Mouse (Mus musculus) c-Kit-positive CD71-negative TER-119-negative erythroid progenitor cells, embryonic 14.5 days (primary cell): ENCODE data around the gene Styk1.
"Not testable (repeated sequence)": the region's sequence is repeated elsewhere in the genome, so short reads cannot be mapped to it uniquely, and the experiment has no call there.

Source experiments
- DNase-seq: peaks from one replicate; pipeline ENCODE4 v3.0.0-alpha.2; 2013; ENCODE audit warnings: low read depth

Gene Styk1

DNA sequence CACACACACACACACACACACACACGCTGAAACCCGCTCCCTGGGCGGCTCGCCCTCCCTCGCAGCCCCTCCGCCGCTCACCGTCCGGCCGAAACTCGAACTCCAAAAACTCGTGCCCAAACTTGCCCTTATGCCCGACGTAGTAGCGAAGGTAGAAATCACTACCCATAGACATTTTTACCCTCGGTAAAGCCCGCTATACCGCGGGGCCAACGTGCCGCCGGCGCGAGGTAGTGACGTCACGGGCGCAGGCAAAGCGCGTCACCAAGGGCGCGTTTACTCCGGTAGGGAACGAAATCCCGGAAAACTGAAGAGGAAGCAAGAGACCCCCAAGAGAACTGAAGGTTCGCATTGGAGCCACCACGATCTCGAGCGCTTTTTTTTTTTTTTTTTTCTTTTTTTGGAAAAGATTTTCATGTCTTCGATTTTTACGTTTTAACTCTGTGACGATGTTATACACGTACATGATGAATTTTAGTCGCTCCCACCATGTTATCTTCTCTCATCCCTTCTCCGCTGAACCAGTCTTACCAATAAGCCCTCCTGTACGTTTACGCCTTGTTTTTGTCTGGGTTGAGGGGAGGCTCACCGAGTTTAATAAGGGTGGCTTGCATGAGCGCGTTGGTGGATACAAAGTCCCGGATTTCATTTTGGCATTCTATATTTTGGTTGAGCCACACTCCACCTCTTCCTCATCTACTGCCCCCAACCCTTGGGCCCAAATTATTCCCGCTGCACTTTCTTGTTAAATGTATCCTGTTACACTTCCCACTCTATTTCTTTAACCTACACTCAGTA lies 60.2 kb downstream of the Styk1 start, which contains the start of gene Magohb:
Magohb (minus strand) TSS at position 254 of the 798 bp plus-strand sequence.
- DNase-seq, result peak; percentile 48

DNA sequence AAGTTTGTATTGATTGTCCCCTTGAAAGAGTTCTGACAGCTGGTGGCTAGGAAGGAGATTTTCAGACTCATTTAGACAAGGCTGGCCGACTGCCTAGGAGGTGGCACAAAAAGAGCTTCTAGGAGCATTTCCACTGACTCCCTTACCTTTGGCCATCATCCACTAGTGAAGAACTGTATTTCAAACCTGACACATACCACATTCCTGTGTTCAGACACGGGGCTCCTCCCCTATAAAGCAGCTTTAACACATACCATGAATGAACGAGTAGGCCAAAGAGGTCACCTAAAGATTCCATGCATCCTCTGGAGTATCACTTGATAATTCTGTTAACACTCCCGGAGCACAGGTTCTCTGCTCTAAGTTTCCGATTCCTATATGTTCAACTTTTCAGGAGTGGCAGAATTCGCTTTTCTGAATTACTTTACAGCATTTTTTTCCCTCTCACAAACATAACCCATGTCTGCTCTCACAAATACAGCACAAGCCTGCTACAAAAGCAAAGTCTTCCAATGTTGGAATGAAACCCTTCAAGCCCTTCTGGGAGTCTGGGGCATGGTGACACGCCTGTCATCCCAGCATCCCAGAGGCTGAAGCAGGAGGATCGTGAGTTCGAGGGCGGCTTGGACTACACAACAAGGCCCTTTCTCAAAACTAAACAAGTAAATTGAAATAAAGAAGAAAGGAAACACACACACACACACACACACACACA lies 61.0 kb downstream of the Styk1 start:
- no peak for DNase-seq

DNA sequence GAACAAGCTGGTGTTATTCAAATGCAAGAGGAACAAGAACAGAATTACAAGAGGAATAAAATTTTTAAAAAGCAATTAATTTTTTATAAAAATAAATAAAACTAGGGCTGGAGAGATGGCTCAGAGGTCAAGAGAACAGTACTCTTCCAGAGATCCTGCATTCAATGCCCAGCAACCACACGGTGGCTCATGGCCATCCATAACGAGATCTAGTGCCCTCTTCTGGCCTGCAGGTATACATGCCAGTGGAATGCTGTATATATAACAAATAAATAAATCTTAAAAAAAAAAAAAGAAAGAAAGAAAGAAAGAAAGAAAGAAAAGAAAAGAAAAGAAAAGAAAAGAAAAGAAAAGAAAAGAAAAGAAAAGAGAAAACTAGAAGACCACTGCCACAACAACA lies 63.0 kb downstream of the Styk1 start:
- DNase-seq, result no peak

DNA sequence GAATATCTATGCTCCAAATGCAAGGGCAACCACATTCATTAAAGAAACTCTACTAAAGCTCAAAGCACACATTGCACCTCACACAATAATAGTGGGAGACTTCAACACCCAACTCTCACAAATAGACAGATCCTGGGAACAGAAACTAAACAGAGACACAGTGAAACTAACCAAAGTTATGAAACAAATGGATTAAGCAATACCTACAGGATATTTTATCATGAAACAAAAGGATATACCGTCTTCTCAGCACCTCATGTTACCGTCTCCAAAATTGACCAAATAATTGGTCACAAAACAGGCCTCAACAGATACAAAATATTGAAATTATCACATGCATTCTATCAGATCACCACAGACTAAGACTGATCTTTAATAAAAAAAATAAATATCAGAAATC lies 75.2 kb downstream of the Styk1 start:
- DNase-seq, result not testable (repeated sequence)

DNA sequence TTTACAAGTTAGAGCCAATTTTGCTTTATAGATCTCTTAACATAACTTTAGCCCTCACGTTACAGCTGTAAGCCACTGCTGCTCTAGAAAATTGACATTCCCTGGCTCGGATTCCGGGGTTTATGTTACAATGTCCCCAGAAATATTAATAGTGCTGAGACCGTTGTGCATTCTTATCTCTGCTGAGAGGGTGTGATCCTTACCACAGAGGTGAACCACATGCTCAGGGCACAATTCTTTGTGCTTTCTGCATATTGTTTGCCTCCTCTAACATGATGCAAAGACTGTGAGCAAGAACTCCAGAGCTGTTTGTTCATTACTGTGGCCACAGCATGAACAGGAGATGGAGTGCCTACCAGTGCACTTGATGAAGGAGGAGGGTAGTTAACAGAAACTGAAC lies 76.7 kb downstream of the Styk1 start:
- no peak for DNase-seq

DNA sequence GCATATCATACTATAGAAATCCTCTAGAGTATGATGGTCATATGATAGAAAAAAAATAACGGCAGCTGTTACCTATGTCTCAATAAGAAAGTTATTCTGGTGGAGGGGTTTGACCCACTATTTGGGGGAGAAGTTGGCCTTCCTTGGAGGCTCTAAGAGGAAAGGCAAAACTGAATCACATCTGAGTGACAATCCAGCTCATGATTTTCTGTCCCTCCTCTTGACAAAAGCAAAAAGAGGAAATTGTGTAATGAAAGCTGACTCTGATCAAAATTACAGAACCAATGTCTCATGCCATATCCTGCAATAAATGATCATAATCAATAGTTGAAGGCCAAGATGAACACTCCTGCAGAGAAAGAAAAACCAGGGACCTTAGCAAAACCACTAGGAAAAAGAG lies 81.1 kb downstream of the Styk1 start:
- no peak for DNase-seq

DNA sequence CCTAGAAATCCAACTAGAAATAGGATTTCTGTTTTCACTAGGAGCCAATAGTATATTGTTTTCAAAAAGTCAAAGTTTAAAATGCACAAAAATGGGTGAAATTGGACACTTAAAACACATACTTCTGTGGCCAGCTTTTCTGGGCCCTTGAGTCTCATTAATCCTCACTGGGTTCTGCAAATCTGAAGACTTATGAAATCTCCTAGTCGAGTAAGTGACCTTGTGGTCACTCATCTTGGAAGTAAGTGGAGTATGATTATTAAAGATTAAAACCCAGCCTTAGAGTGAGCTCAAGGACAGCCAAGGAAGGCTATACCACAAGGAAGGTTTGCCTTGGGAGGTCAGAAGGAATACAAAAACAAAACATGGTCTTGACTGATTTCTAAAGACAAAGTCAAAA lies 83.1 kb downstream of the Styk1 start:
- DNase-seq, result no peak

DNA sequence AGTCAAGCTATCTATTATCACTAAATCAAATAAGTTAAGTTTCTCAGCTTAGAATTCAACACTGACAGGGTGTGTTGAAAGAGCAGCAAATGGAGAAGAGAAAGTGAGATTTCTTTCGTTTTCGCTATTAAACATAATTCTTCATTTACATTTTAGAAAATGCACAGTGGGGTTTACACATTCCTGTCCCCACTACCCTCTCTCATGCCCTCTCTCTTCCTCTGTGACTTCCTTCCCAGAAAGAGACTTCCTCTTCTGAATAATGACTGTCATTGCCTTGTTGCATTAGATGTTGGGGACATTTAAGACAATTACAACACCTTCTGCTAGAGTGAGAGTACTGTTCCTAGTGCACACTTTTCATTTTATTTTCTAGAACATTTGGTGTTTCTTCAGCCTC lies 83.8 kb downstream of the Styk1 start:
- DNase-seq, result no peak

DNA sequence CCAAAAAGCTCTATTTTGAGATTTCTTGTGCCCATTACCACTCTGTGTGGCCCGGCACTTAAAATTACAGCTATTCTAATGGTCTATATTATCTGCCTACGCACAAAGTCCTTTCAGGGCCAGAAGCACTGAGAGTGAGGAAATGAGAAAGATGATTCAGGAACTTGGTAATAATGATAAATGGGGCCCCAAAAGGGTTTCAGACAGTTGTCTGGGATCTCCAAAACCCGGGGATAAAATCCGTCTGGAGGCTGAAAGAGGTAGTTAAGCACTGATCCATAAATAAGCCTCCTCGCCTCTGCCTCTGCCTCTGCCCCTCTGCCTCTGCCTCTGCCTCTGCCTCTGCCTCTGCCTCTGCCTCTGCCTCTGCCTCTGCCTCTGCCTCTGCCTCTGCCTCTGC lies 89.2 kb downstream of the Styk1 start:
- no peak for DNase-seq

DNA sequence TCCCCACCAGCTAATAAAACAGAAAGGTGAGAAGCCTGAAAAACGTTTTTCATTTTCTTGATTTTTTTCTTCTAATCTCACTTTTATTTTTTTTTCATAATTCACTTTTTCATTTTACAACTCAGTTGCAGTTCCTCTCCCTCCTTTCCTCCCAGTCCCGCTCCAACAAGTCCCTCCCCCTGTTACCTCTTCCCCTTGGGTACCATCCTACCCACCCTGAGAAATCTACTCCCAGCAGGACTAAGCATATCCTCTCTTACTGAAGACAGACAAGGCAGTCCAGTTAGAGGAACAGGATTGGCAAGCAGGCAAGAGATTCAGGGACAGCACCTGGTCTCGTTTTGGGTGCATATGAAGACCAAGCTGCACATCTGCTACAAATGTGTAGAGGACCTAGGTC lies 90.6 kb downstream of the Styk1 start:
- DNase-seq, result no peak

DNA sequence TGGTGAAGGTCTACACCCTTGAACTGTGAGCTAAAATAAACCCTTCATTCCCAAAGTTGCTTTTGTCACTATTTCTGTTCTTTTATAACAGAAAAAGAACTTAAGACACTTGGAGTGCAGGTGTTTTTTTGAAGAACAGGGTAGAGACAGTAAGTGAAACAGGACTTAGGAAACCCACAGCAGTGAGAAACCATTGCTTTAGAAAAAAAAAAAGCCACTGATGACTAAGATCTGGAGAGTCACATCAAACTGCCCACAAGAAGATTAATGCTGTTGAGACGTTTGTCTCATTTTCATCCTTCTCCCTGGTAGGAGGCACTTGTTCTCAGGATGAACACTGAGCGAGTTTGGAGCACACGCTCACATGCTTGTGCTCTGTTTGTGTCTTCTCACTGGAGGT lies 91.4 kb downstream of the Styk1 start:
- no peak for DNase-seq
